Mouse (Mus musculus): ENCODE measurements around the gene Csrnp1. TPM values are rescaled to one million over a fixed set of nuclear protein-coding genes. Genes with fewer than 3 reads are reported as not detected.

Csrnp1 gene
- total RNA-seq (2014; fragmentation: Nextera tagmentation) (17.0 and 26.5 TPM in 2 replicates), total RNA-seq (2017) (17.3 and 19.9 TPM in 2 replicates), polyA plus RNA-seq (2012) (35.0 and 44.1 TPM in 2 replicates)

GRCm38 (mm10) chr9:119984536-119985011, at the start of gene Csrnp1:
Gene Csrnp1 (minus strand): TSS chr9:119984658.
- peak within 1 kb of the TSS; percentile 91 for H3K4me3 ChIP-seq (ENCODE audit: low read depth, low read length)
- peaks cover 8% of the 10 kb centered on the region for H3K36me3 ChIP-seq (replicated peaks)
- H3K4me1 ChIP-seq (ENCODE audit: insufficient read depth, low read depth, low read length), result peaks cover 56% of the 10 kb centered on the region
- DNase-seq (ENCODE audit: low spot score) (no peak), ATAC-seq (ENCODE audit: extremely low read depth, insufficient number of reproducible peaks, low FRiP score, poor library complexity, severe bottlenecking) (no peak)
- H3K9me3 ChIP-seq (replicated peaks), result no peaks in the 10 kb centered on the region
- peaks cover 22% of the 10 kb centered on the region for H3K27me3 ChIP-seq (ENCODE audit: insufficient read depth, low read length)
- TF ChIP-seq CTCF (IDR thresholded peaks at IDR 0.05; ENCODE audit: low read depth, low read length) (no peak), GATA2 (IDR thresholded peaks at IDR 0.05; ENCODE audit: borderline replicate concordance, low read depth, low read length) (no peak), POLR2AphosphoS5 (IDR thresholded peaks at IDR 0.05; ENCODE audit: insufficient replicate concordance, low read depth, low read length) (no peak)

GRCm38 (mm10) chr9:120032710-120033109, 48.3 kb upstream of the Csrnp1 start:
- Histone ChIP-seq H3K4me3 (ENCODE audit: low read depth, low read length) (no peak overlapping the region), H3K36me3 (replicated peaks) (no peaks in the 10 kb centered on the region), H3K4me1 (ENCODE audit: insufficient read depth, low read depth, low read length) (0 out of 2 replicates have a peak, but pooled peaks cover 2% of the 10 kb centered on the region), H3K9me3 (replicated peaks) (no peaks in the 10 kb centered on the region), H3K27me3 (ENCODE audit: insufficient read depth, low read length) (peaks cover 4% of the 10 kb centered on the region; the same call in 1 of the 2 replicates)
- ATAC-seq (ENCODE audit: extremely low read depth, insufficient number of reproducible peaks, low FRiP score, poor library complexity, severe bottlenecking) (no peak), DNase-seq (ENCODE audit: low spot score) (no peak)
- TF ChIP-seq TAL1 (conservative IDR thresholded peaks at IDR 0.05; ENCODE audit: low read depth, low read length) (no peak), GATA1 (IDR thresholded peaks at IDR 0.05; ENCODE audit: borderline replicate concordance, low read length) (no peak), CTCF (IDR thresholded peaks at IDR 0.05; ENCODE audit: low read depth, low read length) (no peak), GATA2 (IDR thresholded peaks at IDR 0.05; ENCODE audit: borderline replicate concordance, low read depth, low read length) (no peak), POLR2AphosphoS5 (IDR thresholded peaks at IDR 0.05; ENCODE audit: insufficient replicate concordance, low read depth, low read length) (no peak)

GRCm38 (mm10) chr9:120030421-120030820, 46.0 kb upstream of the Csrnp1 start:
- Histone ChIP-seq H3K4me3 (ENCODE audit: low read depth, low read length) (no peak overlapping the region), H3K36me3 (replicated peaks) (no peaks in the 10 kb centered on the region), H3K4me1 (ENCODE audit: insufficient read depth, low read depth, low read length) (0 out of 2 replicates have a peak, but pooled peaks cover 3% of the 10 kb centered on the region), H3K27me3 (ENCODE audit: insufficient read depth, low read length) (peaks cover 14% of the 10 kb centered on the region), H3K9me3 (replicated peaks) (no peaks in the 10 kb centered on the region)
- no peak for TF ChIP-seq GATA2 (IDR thresholded peaks at IDR 0.05; ENCODE audit: borderline replicate concordance, low read depth, low read length)
- no peak for TF ChIP-seq GATA1 (IDR thresholded peaks at IDR 0.05; ENCODE audit: borderline replicate concordance, low read length)
- no peak for TF ChIP-seq CTCF (IDR thresholded peaks at IDR 0.05; ENCODE audit: low read depth, low read length)
- no peak for TF ChIP-seq POLR2AphosphoS5 (IDR thresholded peaks at IDR 0.05; ENCODE audit: insufficient replicate concordance, low read depth, low read length)
- no peak for TF ChIP-seq TAL1 (conservative IDR thresholded peaks at IDR 0.05; ENCODE audit: low read depth, low read length)
- no peak for DNase-seq (ENCODE audit: low spot score)
- no peak for ATAC-seq (ENCODE audit: extremely low read depth, insufficient number of reproducible peaks, low FRiP score, poor library complexity, severe bottlenecking)

GRCm38 (mm10) chr9:120029880-120030279, 45.4 kb upstream of the Csrnp1 start:
- H3K4me1 ChIP-seq (ENCODE audit: insufficient read depth, low read depth, low read length), result 0 out of 2 replicates have a peak, but pooled peaks cover 3% of the 10 kb centered on the region
- no peaks in the 10 kb centered on the region for H3K36me3 ChIP-seq (replicated peaks)
- H3K4me3 ChIP-seq (ENCODE audit: low read depth, low read length), result no peak overlapping the region
- DNase-seq (ENCODE audit: low spot score) (no peak), ATAC-seq (ENCODE audit: extremely low read depth, insufficient number of reproducible peaks, low FRiP score, poor library complexity, severe bottlenecking) (no peak)
- peaks cover 15% of the 10 kb centered on the region for H3K27me3 ChIP-seq (ENCODE audit: insufficient read depth, low read length)
- H3K9me3 ChIP-seq (replicated peaks), result no peaks in the 10 kb centered on the region
- TF ChIP-seq GATA1 (IDR thresholded peaks at IDR 0.05; ENCODE audit: borderline replicate concordance, low read length) (no peak), POLR2AphosphoS5 (IDR thresholded peaks at IDR 0.05; ENCODE audit: insufficient replicate concordance, low read depth, low read length) (no peak), GATA2 (IDR thresholded peaks at IDR 0.05; ENCODE audit: borderline replicate concordance, low read depth, low read length) (no peak), CTCF (IDR thresholded peaks at IDR 0.05; ENCODE audit: low read depth, low read length) (no peak), TAL1 (conservative IDR thresholded peaks at IDR 0.05; ENCODE audit: low read depth, low read length) (no peak)

- DNase-seq (ENCODE audit: low spot score) (peak; percentile 41), ATAC-seq (ENCODE audit: extremely low read depth, insufficient number of reproducible peaks, low FRiP score, poor library complexity, severe bottlenecking) (peak; percentile 57)
- TF ChIP-seq TAL1 (conservative IDR thresholded peaks at IDR 0.05; ENCODE audit: low read depth, low read length) (no peak), CTCF (IDR thresholded peaks at IDR 0.05; ENCODE audit: low read depth, low read length) (peak; percentile 59), POLR2AphosphoS5 (IDR thresholded peaks at IDR 0.05; ENCODE audit: insufficient replicate concordance, low read depth, low read length) (no peak), GATA1 (IDR thresholded peaks at IDR 0.05; ENCODE audit: borderline replicate concordance, low read length) (no peak)
- Histone ChIP-seq H3K36me3 (replicated peaks) (no peaks in the 10 kb centered on the region), H3K4me3 (ENCODE audit: low read depth, low read length) (no peak overlapping the region), H3K4me1 (ENCODE audit: insufficient read depth, low read depth, low read length) (0 out of 2 replicates have a peak, but pooled peaks cover 3% of the 10 kb centered on the region), H3K27me3 (ENCODE audit: insufficient read depth, low read length) (peaks cover 29% of the 10 kb centered on the region), H3K9me3 (replicated peaks) (no peaks in the 10 kb centered on the region)
Observed at GRCm38 (mm10) chr9:120027401-120028151, 43.1 kb upstream of the Csrnp1 start.

- DNase-seq (ENCODE audit: low spot score) (no peak), ATAC-seq (ENCODE audit: extremely low read depth, insufficient number of reproducible peaks, low FRiP score, poor library complexity, severe bottlenecking) (no peak)
Observed at GRCm38 (mm10) chr9:120024625-120025024, 40.2 kb upstream of the Csrnp1 start.

More at GRCm38 (mm10) chr9:120024625-120025024, 40.2 kb upstream of the Csrnp1 start:
- TF ChIP-seq TAL1 (conservative IDR thresholded peaks at IDR 0.05; ENCODE audit: low read depth, low read length), result no peak
- no peak for TF ChIP-seq GATA2 (IDR thresholded peaks at IDR 0.05; ENCODE audit: borderline replicate concordance, low read depth, low read length)
- no peak for TF ChIP-seq GATA1 (IDR thresholded peaks at IDR 0.05; ENCODE audit: borderline replicate concordance, low read length)
- no peak for TF ChIP-seq CTCF (IDR thresholded peaks at IDR 0.05; ENCODE audit: low read depth, low read length)
- no peak for TF ChIP-seq POLR2AphosphoS5 (IDR thresholded peaks at IDR 0.05; ENCODE audit: insufficient replicate concordance, low read depth, low read length)
- H3K9me3 ChIP-seq (replicated peaks), result no peaks in the 10 kb centered on the region
- peaks cover 33% of the 10 kb centered on the region for H3K27me3 ChIP-seq (ENCODE audit: insufficient read depth, low read length)
- no peak overlapping the region for H3K4me3 ChIP-seq (ENCODE audit: low read depth, low read length)
- H3K4me1 ChIP-seq (ENCODE audit: insufficient read depth, low read depth, low read length), result 0 out of 2 replicates have a peak, but pooled peaks cover 3% of the 10 kb centered on the region
- H3K36me3 ChIP-seq (replicated peaks), result no peaks in the 10 kb centered on the region
